Mouse (Mus musculus): Measurements from ENCODE around the gene Kcnk6. TPM values are rescaled to one million over a fixed set of nuclear protein-coding genes. Genes with fewer than 3 reads are reported as not detected.
A peak's percentile ranks its signal among the peaks of the same experiment; 100 is the strongest.
"Not testable (repeated sequence)": the region's sequence is repeated elsewhere in the genome, so short reads cannot be mapped to it uniquely, and the experiment has no call there.

The Kcnk6 gene
- polyA plus RNA-seq, 1 experiment from 2014 or later: 1.2 TPM

DNA sequence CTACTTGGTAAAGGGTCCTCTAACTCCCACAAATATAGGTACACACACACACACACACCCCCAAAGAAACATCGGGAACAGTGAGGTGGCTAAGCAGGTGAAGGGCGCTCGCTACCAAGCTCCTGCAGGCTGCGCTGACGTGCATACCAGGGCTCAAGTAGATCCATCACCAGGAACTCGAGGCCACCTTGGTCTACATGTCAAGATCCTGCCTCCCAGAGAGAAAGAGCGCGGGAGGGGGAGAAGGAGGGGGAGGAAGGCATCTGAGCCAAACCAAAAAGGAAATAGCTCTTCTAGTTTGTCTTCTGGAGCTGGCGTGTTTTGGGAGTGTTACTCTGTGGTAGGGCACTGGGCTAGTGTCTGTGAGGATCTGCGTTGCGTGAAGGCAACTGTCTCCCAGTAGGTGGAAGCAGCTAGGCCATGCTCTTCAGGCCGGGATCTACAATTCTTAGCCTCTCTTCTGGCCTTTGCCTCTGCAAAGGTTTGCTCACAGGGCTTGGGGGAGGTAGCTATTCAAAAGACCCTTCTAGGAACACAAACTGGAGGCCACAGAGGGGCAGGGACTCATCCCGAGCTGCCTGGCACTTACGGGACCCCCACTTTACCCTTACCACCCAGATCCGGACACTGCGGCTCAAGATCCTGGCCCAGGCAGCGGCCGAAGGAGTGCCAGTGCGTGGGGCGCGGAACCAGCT lies 14.5 kb upstream of the Kcnk6 start:
- 82% methylated on average over 21 of the region's 21 CpGs for WGBS
- no peak overlapping the region for H3K4me3 ChIP-seq (ENCODE audit: control insufficient read depth in 1 of 2, insufficient read depth in 1 of 2, low read depth in 1 of 2, low read length in 2 of 2)
- H3K9ac ChIP-seq (ENCODE audit: low read length): no peak overlapping the region; the same call in 1 of the 2 replicates
- H3K27me3 ChIP-seq (ENCODE audit: control insufficient read depth, insufficient read depth, low read length): no peaks in the 10 kb centered on the region
- no peaks in the 10 kb centered on the region for H3K9me3 ChIP-seq (ENCODE audit: control insufficient read depth, low read length)
- ATAC-seq (ENCODE audit: insufficient number of reproducible peaks, insufficient read depth, low FRiP score, low read depth): no peak
- H3K27ac ChIP-seq (replicated peaks in 1 of 2; ENCODE audit: control insufficient read depth in 1 of 2, insufficient read depth in 1 of 2, low read depth in 2 of 2, low read length in 2 of 2): no peak overlapping the region
- peaks cover 32% of the 10 kb centered on the region for H3K36me3 ChIP-seq (ENCODE audit: control insufficient read depth, insufficient read depth, low read length)
- peaks cover 11 to 12% of the 10 kb centered on the region in 2 experiments; a peak in 2 of 4 replicates for H3K4me1 ChIP-seq (ENCODE audit: control insufficient read depth in 2 of 2, insufficient read depth in 2 of 2, low read length in 2 of 2)
- peak overlapping the region; percentile 89; the same call in 1 of the 2 replicates for H3K4me2 ChIP-seq (ENCODE audit: low read length)

- peaks cover 32% of the 10 kb centered on the region for H3K36me3 ChIP-seq (ENCODE audit: control insufficient read depth, insufficient read depth, low read length)
- H3K27me3 ChIP-seq (ENCODE audit: control insufficient read depth, insufficient read depth, low read length): no peaks in the 10 kb centered on the region
- WGBS: 84% methylated on average over 5 of the region's 5 CpGs
- ATAC-seq (ENCODE audit: insufficient number of reproducible peaks, insufficient read depth, low FRiP score, low read depth): no peak
- no peak overlapping the region for H3K4me2 ChIP-seq (ENCODE audit: low read length)
- no peak overlapping the region for H3K9ac ChIP-seq (ENCODE audit: low read length)
- H3K4me3 ChIP-seq (ENCODE audit: control insufficient read depth in 1 of 2, insufficient read depth in 1 of 2, low read depth in 1 of 2, low read length in 2 of 2): no peak overlapping the region
- H3K9me3 ChIP-seq (ENCODE audit: control insufficient read depth, low read length): no peaks in the 10 kb centered on the region
- H3K27ac ChIP-seq (replicated peaks in 1 of 2; ENCODE audit: control insufficient read depth in 1 of 2, insufficient read depth in 1 of 2, low read depth in 2 of 2, low read length in 2 of 2): no peak overlapping the region
- peaks cover 11 to 12% of the 10 kb centered on the region in 2 experiments; a peak in 2 of 4 replicates for H3K4me1 ChIP-seq (ENCODE audit: control insufficient read depth in 2 of 2, insufficient read depth in 2 of 2, low read length in 2 of 2)
Measured at GRCm38 (mm10) chr7:29246015-29246414, 13.7 kb upstream of the Kcnk6 start.

- H3K36me3 ChIP-seq (ENCODE audit: control insufficient read depth, insufficient read depth, low read length): peaks cover 32% of the 10 kb centered on the region
- ATAC-seq (ENCODE audit: insufficient number of reproducible peaks, insufficient read depth, low FRiP score, low read depth): no peak
- H3K27me3 ChIP-seq (ENCODE audit: control insufficient read depth, insufficient read depth, low read length): no peaks in the 10 kb centered on the region
- H3K27ac ChIP-seq (replicated peaks in 1 of 2; ENCODE audit: control insufficient read depth in 1 of 2, insufficient read depth in 1 of 2, low read depth in 2 of 2, low read length in 2 of 2): no peak overlapping the region
- no peaks in the 10 kb centered on the region for H3K9me3 ChIP-seq (ENCODE audit: control insufficient read depth, low read length)
- H3K4me1 ChIP-seq (ENCODE audit: control insufficient read depth in 2 of 2, insufficient read depth in 2 of 2, low read length in 2 of 2): peaks cover 11 to 12% of the 10 kb centered on the region in 2 experiments; a peak in 2 of 4 replicates
- no peak overlapping the region for H3K4me2 ChIP-seq (ENCODE audit: low read length)
- no peak overlapping the region for H3K9ac ChIP-seq (ENCODE audit: low read length)
- no peak overlapping the region for H3K4me3 ChIP-seq (ENCODE audit: control insufficient read depth in 1 of 2, insufficient read depth in 1 of 2, low read depth in 1 of 2, low read length in 2 of 2)
- 84% methylated on average over 7 of the region's 7 CpGs for WGBS
Measured at GRCm38 (mm10) chr7:29244732-29245416, 12.6 kb upstream of the Kcnk6 start.

GRCm38 (mm10) chr7:29238019-29238967 lies 6.0 kb upstream of the Kcnk6 start, which contains the start of gene Yif1b:
Gene Yif1b, plus strand, starts transcription at chr7:29238329.
- Histone ChIP-seq H3K9me3 (ENCODE audit: control insufficient read depth, low read length) (no peaks in the 10 kb centered on the region), H3K36me3 (ENCODE audit: control insufficient read depth, insufficient read depth, low read length) (no peaks in the 10 kb centered on the region), H3K4me2 (ENCODE audit: low read length) (peak within 1 kb of the TSS; percentile 88), H3K9ac (ENCODE audit: low read length) (peak within 1 kb of the TSS; percentile 79), H3K27ac (replicated peaks in 1 of 2; ENCODE audit: control insufficient read depth in 1 of 2, insufficient read depth in 1 of 2, low read depth in 2 of 2, low read length in 2 of 2) (peak within 1 kb of the TSS; percentile 84 to 91), H3K4me1 (ENCODE audit: control insufficient read depth in 2 of 2, insufficient read depth in 2 of 2, low read length in 2 of 2) (peaks cover 12 to 28% of the 10 kb centered on the region in 2 experiments; a peak in 3 of 4 replicates), H3K27me3 (ENCODE audit: control insufficient read depth, insufficient read depth, low read length) (no peaks in the 10 kb centered on the region), H3K4me3 (ENCODE audit: control insufficient read depth in 1 of 2, insufficient read depth in 1 of 2, low read depth in 1 of 2, low read length in 2 of 2) (peak within 1 kb of the TSS; percentile 53 to 62)
- WGBS: under 1% methylated on average over 60 of the region's 60 CpGs
- peak; percentile 96 for ATAC-seq (ENCODE audit: insufficient number of reproducible peaks, insufficient read depth, low FRiP score, low read depth)

DNA sequence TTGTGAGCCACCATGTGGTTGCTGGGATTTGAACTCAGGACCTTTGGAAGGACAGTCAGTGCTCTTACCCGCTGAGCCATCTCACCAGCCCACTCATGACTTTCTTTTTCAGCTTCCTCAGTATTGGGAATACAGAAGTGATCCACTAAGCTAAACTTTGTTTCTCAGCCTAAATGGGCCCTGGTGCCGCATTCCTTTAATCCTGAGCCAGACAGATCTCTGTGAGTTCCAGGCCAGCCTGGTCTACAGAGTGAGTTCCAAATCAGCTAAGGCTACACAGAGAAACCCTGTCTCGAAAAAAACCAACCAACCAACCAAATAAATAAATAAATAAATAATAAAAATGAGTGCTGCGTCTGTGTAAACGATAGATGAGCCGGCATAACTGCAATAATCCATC lies 5.3 kb upstream of the Kcnk6 start:
- H3K4me3 ChIP-seq (ENCODE audit: control insufficient read depth in 1 of 2, insufficient read depth in 1 of 2, low read depth in 1 of 2, low read length in 2 of 2): peak overlapping the region; percentile 27 to 62
- H3K4me1 ChIP-seq (ENCODE audit: control insufficient read depth in 2 of 2, insufficient read depth in 2 of 2, low read length in 2 of 2): peaks cover 12 to 31% of the 10 kb centered on the region in 2 experiments
- not testable (repeated sequence) for H3K27me3 ChIP-seq (ENCODE audit: control insufficient read depth, insufficient read depth, low read length); ATAC-seq (ENCODE audit: insufficient number of reproducible peaks, insufficient read depth, low FRiP score, low read depth); H3K36me3 ChIP-seq (ENCODE audit: control insufficient read depth, insufficient read depth, low read length); H3K9me3 ChIP-seq (ENCODE audit: control insufficient read depth, low read length)
- peak overlapping the region; percentile 53 for H3K4me2 ChIP-seq (ENCODE audit: low read length)
- 22% methylated on average over 6 of the region's 6 CpGs for WGBS
- peak overlapping the region; percentile 84 to 91 for H3K27ac ChIP-seq (replicated peaks in 1 of 2; ENCODE audit: control insufficient read depth in 1 of 2, insufficient read depth in 1 of 2, low read depth in 2 of 2, low read length in 2 of 2)
- peak overlapping the region; percentile 60 for H3K9ac ChIP-seq (ENCODE audit: low read length)

DNA sequence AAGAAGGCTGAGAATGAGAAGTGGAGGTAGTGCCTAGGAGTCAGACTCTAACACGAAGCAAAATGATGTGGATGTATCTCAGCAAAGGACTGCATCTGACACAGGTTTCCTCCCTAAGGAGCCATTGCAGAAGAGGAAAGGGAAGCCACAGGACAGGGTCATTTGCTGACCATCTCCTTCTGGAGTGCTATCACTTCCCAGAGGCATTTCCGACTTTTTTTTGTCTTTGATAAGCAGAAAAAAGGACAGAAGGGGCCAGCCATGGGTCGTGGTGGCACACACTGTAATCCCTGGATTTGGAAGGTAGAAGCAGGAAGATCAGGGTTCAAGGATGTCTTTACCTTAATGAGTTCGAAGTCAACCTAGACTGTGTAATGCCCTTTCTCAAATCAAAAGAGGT lies 4.3 kb upstream of the Kcnk6 start:
- no peak overlapping the region for H3K4me3 ChIP-seq (ENCODE audit: control insufficient read depth in 1 of 2, insufficient read depth in 1 of 2, low read depth in 1 of 2, low read length in 2 of 2)
- no peaks in the 10 kb centered on the region for H3K36me3 ChIP-seq (ENCODE audit: control insufficient read depth, insufficient read depth, low read length)
- peaks cover 2% of the 10 kb centered on the region for H3K27me3 ChIP-seq (ENCODE audit: control insufficient read depth, insufficient read depth, low read length)
- peaks cover 12 to 36% of the 10 kb centered on the region in 2 experiments for H3K4me1 ChIP-seq (ENCODE audit: control insufficient read depth in 2 of 2, insufficient read depth in 2 of 2, low read length in 2 of 2)
- H3K9me3 ChIP-seq (ENCODE audit: control insufficient read depth, low read length): no peaks in the 10 kb centered on the region
- H3K4me2 ChIP-seq (ENCODE audit: low read length): no peak overlapping the region
- no peak overlapping the region for H3K9ac ChIP-seq (ENCODE audit: low read length)
- WGBS: 64% methylated on average over 4 of the region's 4 CpGs
- H3K27ac ChIP-seq (replicated peaks in 1 of 2; ENCODE audit: control insufficient read depth in 1 of 2, insufficient read depth in 1 of 2, low read depth in 2 of 2, low read length in 2 of 2): peak overlapping the region in 1 of 2 experiments; percentile 33; a peak in 1 of 4 replicates
- ATAC-seq (ENCODE audit: insufficient number of reproducible peaks, insufficient read depth, low FRiP score, low read depth): no peak

- no peak overlapping the region for H3K4me2 ChIP-seq (ENCODE audit: low read length)
- no peak overlapping the region for H3K9ac ChIP-seq (ENCODE audit: low read length)
- H3K9me3 ChIP-seq (ENCODE audit: control insufficient read depth, low read length): no peaks in the 10 kb centered on the region
- peak overlapping the region; percentile 84 to 87; a peak in 3 of 4 replicates for H3K27ac ChIP-seq (replicated peaks in 1 of 2; ENCODE audit: control insufficient read depth in 1 of 2, insufficient read depth in 1 of 2, low read depth in 2 of 2, low read length in 2 of 2)
- no peaks in the 10 kb centered on the region for H3K36me3 ChIP-seq (ENCODE audit: control insufficient read depth, insufficient read depth, low read length)
- H3K27me3 ChIP-seq (ENCODE audit: control insufficient read depth, insufficient read depth, low read length): peaks cover 8% of the 10 kb centered on the region
- peaks cover 12 to 35% of the 10 kb centered on the region in 2 experiments for H3K4me1 ChIP-seq (ENCODE audit: control insufficient read depth in 2 of 2, insufficient read depth in 2 of 2, low read length in 2 of 2)
- 78% methylated on average over 5 of the region's 5 CpGs for WGBS
- ATAC-seq (ENCODE audit: insufficient number of reproducible peaks, insufficient read depth, low FRiP score, low read depth): no peak
- H3K4me3 ChIP-seq (ENCODE audit: control insufficient read depth in 1 of 2, insufficient read depth in 1 of 2, low read depth in 1 of 2, low read length in 2 of 2): no peak overlapping the region
Measured at GRCm38 (mm10) chr7:29234661-29235060, 2.3 kb upstream of the Kcnk6 start.
